Mouse (Mus musculus): ENCODE results near the gene Card19. TPM values are rescaled to one million over a fixed set of nuclear protein-coding genes. Genes with fewer than 3 reads are reported as not detected.

Card19 gene
- polyA plus RNA-seq, 1 experiment from 2014 or later = 47.8 TPM

- ATAC-seq (ENCODE audit: low read depth) = no peak
- WGBS = 15% methylated on average over 10 of the region's 10 CpGs
- Histone ChIP-seq H3K4me3 (no peak overlapping the region), H3K4me2 (no peak overlapping the region), H3K36me3 (no peaks in the 10 kb centered on the region), H3K27ac (replicated peaks) (no peak overlapping the region), H3K9ac (no peak overlapping the region), H3K27me3 (peaks cover 11% of the 10 kb centered on the region), H3K9me3 (no peaks in the 10 kb centered on the region), H3K4me1 (replicated peaks) (no peaks in the 10 kb centered on the region)
Measured at GRCm38 (mm10) chr13:49224314-49224713, 8.5 kb upstream of the Card19 start.

GRCm38 (mm10) chr13:49220912-49221311 lies 5.1 kb upstream of the Card19 start:
- Histone ChIP-seq H3K27me3 (peaks cover 29% of the 10 kb centered on the region), H3K9me3 (no peaks in the 10 kb centered on the region), H3K4me2 (no peak overlapping the region), H3K36me3 (no peaks in the 10 kb centered on the region), H3K9ac (no peak overlapping the region), H3K27ac (replicated peaks) (no peak overlapping the region), H3K4me1 (replicated peaks) (peaks cover 5% of the 10 kb centered on the region; the same call in 1 of the 2 replicates), H3K4me3 (no peak overlapping the region)
- no peak for ATAC-seq (ENCODE audit: low read depth)
- 17% methylated on average over 5 of the region's 5 CpGs for WGBS

- Histone ChIP-seq H3K9ac (no peak overlapping the region), H3K27ac (replicated peaks) (no peak overlapping the region), H3K4me2 (no peak overlapping the region), H3K27me3 (peaks cover 31% of the 10 kb centered on the region), H3K9me3 (no peaks in the 10 kb centered on the region), H3K36me3 (no peaks in the 10 kb centered on the region), H3K4me1 (replicated peaks) (peaks cover 18% of the 10 kb centered on the region), H3K4me3 (no peak overlapping the region)
- no peak for ATAC-seq (ENCODE audit: low read depth)
- 83% methylated on average over 4 of the region's 4 CpGs for WGBS
Measured at GRCm38 (mm10) chr13:49219367-49219766, 3.5 kb upstream of the Card19 start.

- H3K27me3 ChIP-seq = peaks cover 26% of the 10 kb centered on the region
- WGBS = 52% methylated on average over 3 of the region's 3 CpGs
- H3K9me3 ChIP-seq = no peaks in the 10 kb centered on the region
- no peak overlapping the region for H3K4me3 ChIP-seq
- H3K27ac ChIP-seq (replicated peaks) = no peak overlapping the region
- ATAC-seq (ENCODE audit: low read depth) = no peak
- no peak overlapping the region for H3K9ac ChIP-seq
- H3K4me1 ChIP-seq (replicated peaks) = peaks cover 25% of the 10 kb centered on the region
- H3K4me2 ChIP-seq = no peak overlapping the region
- no peaks in the 10 kb centered on the region for H3K36me3 ChIP-seq
Measured at GRCm38 (mm10) chr13:49218651-49219050, 2.8 kb upstream of the Card19 start.

GRCm38 (mm10) chr13:49216808-49217561 lies 1.1 kb upstream of the Card19 start:
- no peak overlapping the region for H3K9ac ChIP-seq
- H3K27ac ChIP-seq (replicated peaks) = no peak overlapping the region
- peaks cover 35% of the 10 kb centered on the region for H3K4me1 ChIP-seq (replicated peaks)
- no peak for ATAC-seq (ENCODE audit: low read depth)
- no peak overlapping the region for H3K4me2 ChIP-seq
- 64% methylated on average over 9 of the region's 9 CpGs for WGBS
- H3K9me3 ChIP-seq = no peaks in the 10 kb centered on the region
- H3K4me3 ChIP-seq = no peak overlapping the region
- H3K27me3 ChIP-seq = peaks cover 26% of the 10 kb centered on the region
- no peaks in the 10 kb centered on the region for H3K36me3 ChIP-seq

GRCm38 (mm10) chr13:49216220-49216552 lies 349 bp upstream of the Card19 start:
- Histone ChIP-seq H3K4me1 (replicated peaks) (peaks cover 43% of the 10 kb centered on the region), H3K4me2 (peak overlapping the region; percentile 83), H3K27ac (replicated peaks) (no peak overlapping the region), H3K27me3 (peaks cover 26% of the 10 kb centered on the region), H3K9me3 (no peaks in the 10 kb centered on the region), H3K9ac (peak overlapping the region; percentile 78), H3K36me3 (no peaks in the 10 kb centered on the region), H3K4me3 (peak overlapping the region; percentile 69)
- no peak for ATAC-seq (ENCODE audit: low read depth)
- WGBS = 2% methylated on average over 17 of the region's 17 CpGs

- no peak for ATAC-seq (ENCODE audit: low read depth)
- Histone ChIP-seq H3K36me3 (no peaks in the 10 kb centered on the region), H3K9ac (peak overlapping the region; percentile 78), H3K27me3 (peaks cover 26% of the 10 kb centered on the region), H3K27ac (replicated peaks) (peak overlapping the region; percentile 19; the same call in 1 of the 2 replicates), H3K4me3 (peak overlapping the region; percentile 69), H3K9me3 (no peaks in the 10 kb centered on the region), H3K4me1 (replicated peaks) (peaks cover 48% of the 10 kb centered on the region), H3K4me2 (peak overlapping the region; percentile 83)
- WGBS = 9% methylated on average over 5 of the region's 5 CpGs
Measured at GRCm38 (mm10) chr13:49215128-49215503, 721 bp downstream of the Card19 start.

GRCm38 (mm10) chr13:49214454-49214853 lies 1.4 kb downstream of the Card19 start:
- Histone ChIP-seq H3K9ac (no peak overlapping the region), H3K36me3 (no peaks in the 10 kb centered on the region), H3K27ac (replicated peaks) (peak overlapping the region; percentile 68; the same call in 1 of the 2 replicates), H3K4me1 (replicated peaks) (peaks cover 48% of the 10 kb centered on the region), H3K4me3 (peak overlapping the region; percentile 69), H3K9me3 (no peaks in the 10 kb centered on the region), H3K4me2 (peak overlapping the region; percentile 83), H3K27me3 (peaks cover 26% of the 10 kb centered on the region)
- no peak for ATAC-seq (ENCODE audit: low read depth)
- WGBS = 64% methylated on average over 3 of the region's 3 CpGs

- 61% methylated on average over 4 of the region's 4 CpGs for WGBS
- Histone ChIP-seq H3K27ac (replicated peaks) (peak overlapping the region; percentile 68; the same call in 1 of the 2 replicates), H3K27me3 (peaks cover 26% of the 10 kb centered on the region), H3K36me3 (no peaks in the 10 kb centered on the region), H3K4me1 (replicated peaks) (peaks cover 48% of the 10 kb centered on the region), H3K4me2 (0 out of 2 replicates have a peak overlapping the region, but pooled peaks have one; percentile 4), H3K4me3 (no peak overlapping the region), H3K9ac (0 out of 2 replicates have a peak overlapping the region, but pooled peaks have one; percentile 31), H3K9me3 (no peaks in the 10 kb centered on the region)
- ATAC-seq (ENCODE audit: low read depth) = no peak
Measured at GRCm38 (mm10) chr13:49213531-49213932, 2.3 kb downstream of the Card19 start.

GRCm38 (mm10) chr13:49212711-49213500 lies 2.9 kb downstream of the Card19 start:
- Histone ChIP-seq H3K4me3 (no peak overlapping the region), H3K9me3 (no peaks in the 10 kb centered on the region), H3K27me3 (peaks cover 26% of the 10 kb centered on the region), H3K27ac (replicated peaks) (peak overlapping the region; percentile 68; the same call in 1 of the 2 replicates), H3K4me2 (no peak overlapping the region), H3K9ac (no peak overlapping the region), H3K36me3 (no peaks in the 10 kb centered on the region), H3K4me1 (replicated peaks) (peaks cover 48% of the 10 kb centered on the region)
- 87% methylated on average over 4 of the region's 4 CpGs for WGBS
- no peak for ATAC-seq (ENCODE audit: low read depth)

GRCm38 (mm10) chr13:49209306-49209705 lies 6.5 kb downstream of the Card19 start:
- H3K4me3 ChIP-seq = no peak overlapping the region
- H3K27me3 ChIP-seq = no peaks in the 10 kb centered on the region; the same call in 1 of the 2 replicates
- no peak for ATAC-seq (ENCODE audit: low read depth)
- H3K36me3 ChIP-seq = no peaks in the 10 kb centered on the region
- no peak overlapping the region for H3K27ac ChIP-seq (replicated peaks)
- H3K9ac ChIP-seq = no peak overlapping the region
- H3K4me1 ChIP-seq (replicated peaks) = peaks cover 38% of the 10 kb centered on the region
- WGBS = 71% methylated on average over 7 of the region's 7 CpGs
- no peaks in the 10 kb centered on the region for H3K9me3 ChIP-seq
- H3K4me2 ChIP-seq = no peak overlapping the region

- no peak overlapping the region for H3K4me2 ChIP-seq
- 100% methylated on average over 2 of the region's 2 CpGs for WGBS
- no peak overlapping the region for H3K4me3 ChIP-seq
- H3K36me3 ChIP-seq = no peaks in the 10 kb centered on the region
- peaks cover 15% of the 10 kb centered on the region for H3K4me1 ChIP-seq (replicated peaks)
- no peak for ATAC-seq (ENCODE audit: low read depth)
- H3K9me3 ChIP-seq = no peaks in the 10 kb centered on the region
- H3K9ac ChIP-seq = peak overlapping the region; percentile 8; the same call in 1 of the 2 replicates
- H3K27me3 ChIP-seq = no peaks in the 10 kb centered on the region
- H3K27ac ChIP-seq (replicated peaks) = no peak overlapping the region
Measured at GRCm38 (mm10) chr13:49206341-49206740, 9.5 kb downstream of the Card19 start.

Data from neural tube, embryonic 13.5 days (tissue).